Mouse (Mus musculus): ENCODE data around the gene Josd2. TPM values are rescaled to one million over a fixed set of nuclear protein-coding genes. Genes with fewer than 3 reads are reported as not detected.
A peak's percentile ranks its signal among the peaks of the same experiment; 100 is the strongest.

Josd2 gene
- polyA plus RNA-seq, 1 experiment from 2014 or later, result 56.8 TPM

DNA sequence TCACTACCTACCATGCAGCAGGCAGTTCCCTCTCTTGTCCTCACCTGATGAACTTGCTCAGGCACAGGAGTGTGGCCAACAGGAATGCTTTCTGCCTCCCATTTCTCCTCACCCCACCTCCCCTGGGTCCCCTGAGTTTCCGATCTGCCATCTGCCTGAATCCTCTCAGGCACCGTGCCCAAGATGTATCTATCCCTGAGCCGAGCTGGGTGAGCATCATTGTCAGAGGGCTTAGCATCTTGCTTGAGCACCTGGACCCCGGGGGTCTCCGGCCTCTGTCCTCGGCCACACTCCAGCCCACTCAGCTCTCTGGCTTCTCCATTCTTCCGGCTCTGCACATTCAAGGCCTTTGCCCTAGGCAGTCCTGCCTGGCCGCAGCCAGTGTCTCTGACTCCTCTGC lies 29.8 kb upstream of the Josd2 start:
- Histone ChIP-seq H3K4me3 (replicated peaks) (no peak overlapping the region), H3K27ac (no peak overlapping the region), H3K9me3 (no peaks in the 10 kb centered on the region), H3K36me3 (replicated peaks) (peaks cover 15% of the 10 kb centered on the region), H3K27me3 (no peaks in the 10 kb centered on the region), H3K4me2 (no peak overlapping the region), H3K9ac (no peak overlapping the region), H3K4me1 (peaks cover 28% of the 10 kb centered on the region)
- WGBS, result 69% methylated on average over 8 of the region's 8 CpGs
- ATAC-seq (ENCODE audit: low FRiP score), result no peak

DNA sequence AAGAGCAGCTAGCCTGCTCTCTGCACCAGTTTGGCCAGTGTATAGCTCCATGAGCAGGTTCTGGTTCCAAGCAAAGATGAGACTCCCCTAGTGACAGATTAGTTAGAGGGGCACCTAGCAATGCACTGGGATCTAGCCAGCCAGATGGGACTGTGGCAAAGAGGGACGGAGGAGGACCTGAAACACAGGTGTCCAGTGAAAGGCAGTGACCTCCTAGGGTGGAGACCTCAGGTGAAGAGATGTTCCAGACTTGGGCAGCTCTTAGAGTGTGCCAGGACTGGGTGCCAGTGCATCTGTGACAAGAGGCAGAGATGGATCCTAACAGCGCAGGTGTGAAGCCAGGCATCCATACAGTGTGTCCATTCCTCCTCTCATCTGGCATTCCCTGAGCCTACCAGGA lies 28.1 kb upstream of the Josd2 start:
- no peak for ATAC-seq (ENCODE audit: low FRiP score)
- Histone ChIP-seq H3K9ac (no peak overlapping the region), H3K4me2 (no peak overlapping the region), H3K4me1 (peaks cover 38% of the 10 kb centered on the region), H3K36me3 (replicated peaks) (peaks cover 12% of the 10 kb centered on the region), H3K4me3 (replicated peaks) (no peak overlapping the region), H3K9me3 (no peaks in the 10 kb centered on the region), H3K27me3 (peaks cover 5% of the 10 kb centered on the region), H3K27ac (0 out of 2 replicates have a peak overlapping the region, but pooled peaks have one; percentile 36)
- 77% methylated on average over 2 of the region's 2 CpGs for WGBS

DNA sequence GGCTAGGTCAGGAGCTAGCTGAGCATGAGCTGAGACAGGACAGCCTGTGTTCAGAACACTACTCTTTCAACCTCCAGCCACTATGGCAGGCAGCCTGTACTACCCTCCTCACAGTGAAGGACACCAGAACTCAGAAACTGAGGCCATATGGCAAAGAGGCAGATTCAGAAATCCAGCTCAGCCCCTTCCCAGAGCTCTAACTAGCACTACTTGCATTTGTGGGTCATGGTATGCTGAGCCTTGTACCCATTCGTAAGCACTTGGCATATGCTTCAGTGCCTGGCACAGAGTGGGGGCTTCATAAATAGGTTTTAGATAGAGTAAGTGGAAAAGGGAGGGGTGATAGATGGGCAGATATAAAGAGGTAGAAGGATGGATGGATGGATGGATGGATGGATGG lies 27.3 kb upstream of the Josd2 start:
- H3K27me3 ChIP-seq, result peaks cover 5% of the 10 kb centered on the region
- no peaks in the 10 kb centered on the region for H3K9me3 ChIP-seq
- H3K4me3 ChIP-seq (replicated peaks), result no peak overlapping the region
- ATAC-seq (ENCODE audit: low FRiP score), result no peak
- H3K4me2 ChIP-seq, result no peak overlapping the region
- 91% methylated on average over 1 of the region's 1 CpGs for WGBS
- peaks cover 45% of the 10 kb centered on the region for H3K4me1 ChIP-seq
- 0 out of 2 replicates have a peak overlapping the region, but pooled peaks have one; percentile 36 for H3K27ac ChIP-seq
- no peak overlapping the region for H3K9ac ChIP-seq
- H3K36me3 ChIP-seq (replicated peaks), result peaks cover 12% of the 10 kb centered on the region

DNA sequence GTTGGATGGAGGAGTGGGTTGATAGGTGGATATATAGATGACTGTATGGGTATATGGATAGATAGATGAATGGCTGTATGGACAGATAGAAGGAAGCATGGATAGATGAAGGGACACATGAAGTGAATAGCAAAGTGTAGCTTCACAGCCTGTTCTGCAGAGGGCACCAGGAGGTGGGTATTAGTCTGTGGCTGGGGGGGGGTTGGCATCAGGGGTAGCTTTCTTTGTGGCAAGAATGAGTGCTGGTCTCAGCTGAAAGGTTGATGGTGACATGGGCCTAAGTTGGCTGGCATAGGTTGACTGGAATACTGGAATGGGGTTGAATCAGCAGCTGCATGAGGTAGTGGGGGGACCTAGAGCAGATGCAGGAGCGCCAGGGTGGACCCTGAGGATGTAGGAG lies 26.6 kb upstream of the Josd2 start:
- H3K4me2 ChIP-seq, result peak overlapping the region; percentile 89
- H3K9ac ChIP-seq, result peak overlapping the region; percentile 95
- WGBS, result 0% methylated on average over 1 of the region's 1 CpGs
- H3K4me1 ChIP-seq, result peaks cover 48% of the 10 kb centered on the region
- H3K9me3 ChIP-seq, result no peaks in the 10 kb centered on the region
- peaks cover 5% of the 10 kb centered on the region for H3K27me3 ChIP-seq
- peak overlapping the region; percentile 97 for H3K27ac ChIP-seq
- peak overlapping the region; percentile 66 for H3K4me3 ChIP-seq (replicated peaks)
- peaks cover 17% of the 10 kb centered on the region for H3K36me3 ChIP-seq (replicated peaks)
- ATAC-seq (ENCODE audit: low FRiP score), result no peak

DNA sequence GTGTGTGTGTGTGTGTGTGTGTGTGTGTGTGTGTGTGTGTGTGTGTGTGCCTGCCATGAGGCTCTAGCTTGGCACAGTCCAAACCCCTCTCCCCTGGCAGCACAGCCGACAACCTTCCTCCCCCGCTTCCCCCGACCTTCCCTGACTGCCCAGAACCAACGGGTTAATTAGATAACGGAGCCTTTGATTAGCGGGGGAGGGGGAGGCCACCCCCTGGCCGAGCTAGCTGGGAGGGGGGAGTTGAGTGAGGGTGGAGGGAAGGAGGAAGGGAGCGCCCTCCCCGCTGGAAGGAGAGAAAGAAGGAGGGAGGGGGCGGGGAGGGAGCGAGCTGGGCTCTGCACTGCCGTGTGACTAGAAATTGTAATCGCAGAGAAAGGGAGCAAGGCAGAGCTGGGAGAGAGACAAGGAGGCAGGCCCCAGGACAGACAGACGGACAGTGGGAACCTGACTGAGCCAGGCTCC lies 26.1 kb upstream of the Josd2 start:
- Histone ChIP-seq H3K36me3 (replicated peaks) (peaks cover 22% of the 10 kb centered on the region), H3K27me3 (peaks cover 5% of the 10 kb centered on the region), H3K27ac (peak overlapping the region; percentile 97), H3K4me3 (replicated peaks) (peak overlapping the region; percentile 66), H3K9me3 (no peaks in the 10 kb centered on the region), H3K4me1 (peaks cover 53% of the 10 kb centered on the region), H3K9ac (peak overlapping the region; percentile 95), H3K4me2 (peak overlapping the region; percentile 89)
- WGBS, result 0% methylated on average over 13 of the region's 14 CpGs
- ATAC-seq (ENCODE audit: low FRiP score), result peak; percentile 74

DNA sequence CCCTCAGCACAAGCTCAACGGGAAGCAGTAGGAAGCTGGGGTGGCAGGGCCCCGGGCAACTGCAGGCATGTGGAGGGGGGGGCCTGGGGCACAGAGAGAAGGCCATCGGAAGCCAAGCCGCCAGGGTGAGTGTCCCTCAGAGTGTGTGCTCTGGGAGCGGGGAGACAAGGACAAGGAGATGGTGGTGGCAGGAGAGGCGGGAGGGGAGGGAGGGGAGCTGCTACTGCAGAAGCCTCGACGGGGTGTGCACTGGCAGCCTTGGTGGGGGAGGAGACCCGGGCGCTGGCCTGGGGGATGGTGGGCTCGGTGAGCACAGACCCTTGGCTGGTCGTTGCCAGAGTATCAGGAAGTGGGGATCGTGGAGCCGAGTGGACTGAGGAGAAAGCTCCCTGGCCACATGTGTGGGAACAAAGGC lies 25.4 kb upstream of the Josd2 start:
- peaks cover 25% of the 10 kb centered on the region for H3K36me3 ChIP-seq (replicated peaks)
- H3K9me3 ChIP-seq, result no peaks in the 10 kb centered on the region
- peaks cover 58% of the 10 kb centered on the region for H3K4me1 ChIP-seq
- H3K9ac ChIP-seq, result peak overlapping the region; percentile 95
- H3K4me2 ChIP-seq, result peak overlapping the region; percentile 89
- WGBS, result under 1% methylated on average over 13 of the region's 14 CpGs
- H3K4me3 ChIP-seq (replicated peaks), result peak overlapping the region; percentile 66
- ATAC-seq (ENCODE audit: low FRiP score), result peak; percentile 47
- peak overlapping the region; percentile 97 for H3K27ac ChIP-seq
- H3K27me3 ChIP-seq, result peaks cover 5% of the 10 kb centered on the region

DNA sequence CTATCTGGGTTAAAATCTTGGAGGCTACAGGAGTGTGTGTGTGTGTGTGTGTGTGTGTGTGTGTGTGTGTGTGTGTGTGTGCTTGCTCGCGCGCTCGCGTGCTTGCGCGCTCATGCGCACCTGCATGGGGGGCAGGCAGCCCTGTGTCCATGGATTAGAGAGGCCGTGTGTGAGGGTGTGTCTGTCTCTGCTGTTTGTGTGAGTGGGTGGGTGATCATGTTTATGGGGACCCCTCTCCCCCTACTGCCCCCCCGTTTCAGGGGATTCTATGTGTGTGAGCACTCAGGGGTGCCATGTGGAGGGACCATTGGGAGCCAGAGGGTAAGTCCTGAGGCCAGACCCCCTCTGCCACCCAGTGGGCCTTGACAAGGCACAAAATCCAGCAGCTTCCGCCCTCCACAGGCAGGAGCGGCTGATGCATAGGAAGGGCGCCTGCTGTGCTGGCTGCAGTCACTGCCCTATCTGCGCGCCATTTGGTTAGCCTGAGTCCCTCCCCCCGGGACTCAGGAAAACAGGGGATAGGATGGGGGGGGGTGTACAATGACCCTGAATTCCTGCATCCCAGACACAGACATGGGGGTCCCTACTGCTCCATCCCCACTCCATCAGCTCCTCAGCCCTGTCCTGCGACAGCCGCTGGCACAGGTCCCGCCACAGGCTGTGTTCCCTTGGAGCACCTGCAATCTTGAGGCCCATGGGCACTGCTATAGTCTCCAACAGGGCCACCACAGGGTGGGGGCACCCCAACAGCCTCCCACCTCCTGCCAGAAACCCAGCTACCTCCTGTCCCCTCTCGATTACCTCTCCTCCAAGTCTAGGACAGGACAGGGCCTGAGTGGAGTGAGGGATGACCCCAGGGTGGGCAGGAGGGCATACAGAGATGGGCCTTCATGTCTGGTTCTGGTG lies 24.3 kb upstream of the Josd2 start:
- Histone ChIP-seq H3K9me3 (no peaks in the 10 kb centered on the region), H3K4me1 (peaks cover 53% of the 10 kb centered on the region), H3K27me3 (peaks cover 5% of the 10 kb centered on the region), H3K9ac (peak overlapping the region; percentile 95), H3K27ac (peak overlapping the region; percentile 97), H3K4me3 (replicated peaks) (peak overlapping the region; percentile 66), H3K36me3 (replicated peaks) (peaks cover 37% of the 10 kb centered on the region), H3K4me2 (peak overlapping the region; percentile 89)
- ATAC-seq (ENCODE audit: low FRiP score), result peak; percentile 53
- WGBS, result 9% methylated on average over 20 of the region's 20 CpGs

DNA sequence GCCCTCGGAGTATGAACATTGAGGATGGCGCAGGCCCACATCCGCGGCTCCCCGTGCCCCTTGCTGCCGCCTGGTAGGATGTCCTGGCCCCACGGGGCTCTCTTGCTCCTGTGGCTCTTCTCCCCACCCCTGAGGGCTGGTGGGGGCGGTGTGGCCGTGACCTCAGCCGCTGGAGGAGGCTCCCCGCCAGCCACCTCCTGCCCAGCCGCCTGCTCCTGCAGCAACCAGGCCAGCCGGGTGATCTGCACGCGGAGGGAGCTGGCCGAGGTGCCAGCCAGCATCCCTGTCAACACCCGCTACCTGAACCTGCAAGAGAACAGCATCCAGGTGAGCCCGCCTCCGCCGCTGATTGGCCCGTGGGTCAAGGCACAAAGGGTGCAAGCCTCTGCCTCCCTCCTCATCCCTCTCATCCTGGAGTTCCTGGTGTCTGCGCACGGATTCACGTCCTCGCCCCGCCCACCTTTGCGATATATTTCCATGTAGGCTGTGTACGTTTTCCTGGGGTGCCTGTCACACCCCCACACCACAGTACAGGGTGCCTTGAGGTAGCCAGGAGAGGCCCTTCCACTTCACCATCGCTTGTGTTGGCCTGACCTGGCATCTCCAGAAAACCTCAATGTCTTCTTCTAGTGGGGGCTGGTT lies 22.8 kb upstream of the Josd2 start:
- peak overlapping the region; percentile 66 for H3K4me3 ChIP-seq (replicated peaks)
- peaks cover 5% of the 10 kb centered on the region for H3K27me3 ChIP-seq
- peak overlapping the region; percentile 53 for H3K9ac ChIP-seq
- H3K27ac ChIP-seq, result 0 out of 2 replicates have a peak overlapping the region, but pooled peaks have one; percentile 37
- peaks cover 51% of the 10 kb centered on the region for H3K36me3 ChIP-seq (replicated peaks)
- no peak for ATAC-seq (ENCODE audit: low FRiP score)
- 41% methylated on average over 29 of the region's 29 CpGs for WGBS
- H3K4me1 ChIP-seq, result peaks cover 53% of the 10 kb centered on the region
- no peaks in the 10 kb centered on the region for H3K9me3 ChIP-seq
- peak overlapping the region; percentile 89 for H3K4me2 ChIP-seq

DNA sequence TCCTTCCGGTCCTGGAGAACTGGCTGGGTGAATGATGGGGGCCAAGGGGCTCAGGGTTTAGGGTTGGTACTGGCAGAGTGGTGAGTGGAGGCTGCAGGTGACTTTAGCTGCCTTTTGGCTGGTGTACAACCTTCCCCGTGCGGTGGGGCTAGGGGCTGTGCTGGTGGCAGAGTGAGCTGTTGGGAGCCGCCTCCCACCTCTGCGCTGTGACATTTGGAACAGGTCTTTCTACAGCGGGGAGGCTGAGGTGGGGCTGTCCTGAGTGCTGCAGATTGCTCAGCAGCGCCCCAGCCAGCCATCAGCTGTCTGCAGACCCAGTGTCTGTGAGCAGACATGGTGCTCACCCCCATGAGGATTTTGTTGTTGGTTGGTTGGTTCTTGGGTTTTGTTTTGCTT lies 22.3 kb upstream of the Josd2 start:
- Histone ChIP-seq H3K9me3 (no peaks in the 10 kb centered on the region), H3K27me3 (peaks cover 5% of the 10 kb centered on the region), H3K4me3 (replicated peaks) (peak overlapping the region; percentile 66; the same call in 1 of the 2 replicates), H3K27ac (0 out of 2 replicates have a peak overlapping the region, but pooled peaks have one; percentile 25), H3K36me3 (replicated peaks) (peaks cover 57% of the 10 kb centered on the region), H3K9ac (peak overlapping the region; percentile 53; the same call in 1 of the 2 replicates), H3K4me1 (peaks cover 53% of the 10 kb centered on the region), H3K4me2 (peak overlapping the region; percentile 89)
- 55% methylated on average over 7 of the region's 7 CpGs for WGBS
- no peak for ATAC-seq (ENCODE audit: low FRiP score)

DNA sequence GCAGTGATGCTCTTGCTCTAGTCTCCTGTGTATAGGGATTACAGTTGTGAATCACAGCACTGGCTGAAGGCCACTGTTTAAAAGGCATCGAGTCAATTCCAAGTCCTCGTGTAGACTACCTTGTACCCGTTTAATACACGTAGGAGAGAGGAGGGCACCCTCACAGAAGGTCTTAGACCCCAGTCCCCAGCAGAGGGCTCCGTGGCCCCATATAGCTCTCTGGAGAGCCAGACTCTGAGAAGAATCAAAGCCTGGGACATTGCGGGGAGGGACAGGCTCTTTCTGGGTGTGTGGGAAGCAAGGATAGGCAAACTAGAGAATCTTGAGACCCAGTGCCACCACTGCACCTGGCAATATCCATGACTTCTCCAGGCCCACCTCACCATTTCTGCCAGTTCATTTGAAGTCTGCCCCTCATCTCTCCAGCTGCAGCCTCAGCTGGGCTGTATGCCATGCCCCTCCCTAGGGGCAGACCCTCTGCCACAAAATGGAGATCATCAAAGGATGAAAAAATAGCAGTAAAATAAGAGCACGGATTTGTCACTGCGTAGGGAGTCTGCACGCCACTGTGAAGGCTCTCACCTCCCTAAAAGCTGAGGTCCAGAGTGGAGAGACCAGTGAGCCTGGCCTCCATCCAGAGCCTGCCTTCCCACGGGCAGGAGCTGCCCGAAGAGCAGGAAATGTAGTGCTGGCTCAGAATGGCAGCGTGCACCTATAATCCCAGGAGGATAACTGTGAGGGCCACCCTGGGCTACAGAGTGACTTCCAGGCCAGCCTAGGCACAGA lies 21.5 kb upstream of the Josd2 start:
- peaks cover 51% of the 10 kb centered on the region for H3K4me1 ChIP-seq
- peaks cover 5% of the 10 kb centered on the region for H3K27me3 ChIP-seq
- no peak overlapping the region for H3K27ac ChIP-seq
- peak overlapping the region; percentile 7; the same call in 1 of the 2 replicates for H3K9ac ChIP-seq
- WGBS, result 73% methylated on average over 12 of the region's 12 CpGs
- H3K4me2 ChIP-seq, result peak overlapping the region; percentile 89
- peaks cover 60% of the 10 kb centered on the region for H3K36me3 ChIP-seq (replicated peaks)
- ATAC-seq (ENCODE audit: low FRiP score), result no peak
- H3K4me3 ChIP-seq (replicated peaks), result no peak overlapping the region
- H3K9me3 ChIP-seq, result no peaks in the 10 kb centered on the region

DNA sequence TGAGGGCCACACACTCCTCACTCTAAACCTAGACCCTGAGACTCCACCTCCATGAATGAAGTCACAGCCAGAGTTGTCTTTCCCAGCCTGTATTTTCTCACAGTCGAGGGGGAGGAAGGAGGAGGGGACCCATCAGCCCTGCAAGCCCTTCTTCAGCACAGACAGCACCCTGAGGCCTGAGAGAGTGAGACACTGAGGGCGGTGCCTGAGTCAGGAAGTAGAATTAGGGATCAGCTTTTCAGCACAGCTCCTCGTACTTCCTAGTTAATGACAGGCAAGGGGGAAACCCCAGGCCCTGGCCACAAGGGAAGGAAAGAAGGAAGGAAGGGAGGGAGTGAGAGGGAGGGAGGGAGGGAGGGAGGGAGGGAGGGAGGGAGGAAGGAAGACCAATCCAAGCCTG lies 14.5 kb upstream of the Josd2 start:
- no peaks in the 10 kb centered on the region for H3K9me3 ChIP-seq
- no peak overlapping the region for H3K9ac ChIP-seq
- 0 out of 2 replicates have a peak overlapping the region, but pooled peaks have one; percentile 20 for H3K27ac ChIP-seq
- 31% methylated on average over 3 of the region's 3 CpGs for WGBS
- H3K36me3 ChIP-seq (replicated peaks), result peaks cover 74% of the 10 kb centered on the region
- peaks cover 21% of the 10 kb centered on the region for H3K4me1 ChIP-seq
- no peaks in the 10 kb centered on the region for H3K27me3 ChIP-seq
- no peak overlapping the region for H3K4me3 ChIP-seq (replicated peaks)
- no peak overlapping the region for H3K4me2 ChIP-seq
- ATAC-seq (ENCODE audit: low FRiP score), result no peak

DNA sequence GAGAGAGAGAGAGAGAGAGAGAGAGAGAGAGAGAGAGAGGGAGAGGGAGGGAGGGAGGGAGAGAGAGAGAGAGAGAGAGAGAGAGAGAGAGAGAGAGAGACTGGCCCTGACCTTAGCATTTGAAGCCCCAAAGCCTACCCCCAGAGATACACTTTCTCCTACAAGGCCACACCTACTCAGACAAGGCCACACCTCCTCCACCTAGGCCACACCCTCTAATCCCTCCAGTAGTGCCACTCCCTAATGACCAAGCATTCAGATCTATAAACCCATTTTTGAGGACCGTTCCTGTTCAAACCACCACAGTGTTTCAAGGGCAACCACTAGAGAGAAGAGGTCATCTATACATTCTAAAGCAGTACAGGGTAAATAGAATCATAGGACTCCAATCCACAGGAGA lies 11.5 kb upstream of the Josd2 start:
- Histone ChIP-seq H3K27ac (no peak overlapping the region), H3K9ac (no peak overlapping the region), H3K27me3 (peaks cover 11% of the 10 kb centered on the region), H3K4me2 (no peak overlapping the region), H3K9me3 (no peaks in the 10 kb centered on the region), H3K4me1 (peaks cover 20% of the 10 kb centered on the region), H3K4me3 (replicated peaks) (no peak overlapping the region), H3K36me3 (replicated peaks) (peaks cover 75% of the 10 kb centered on the region)
- no peak for ATAC-seq (ENCODE audit: low FRiP score)
- WGBS, result 97% methylated on average over 1 of the region's 1 CpGs

Data from forebrain, embryonic 12.5 days (tissue).